ENCODE assay signal across 9 mouse cellular contexts in the genomic region with DNA sequence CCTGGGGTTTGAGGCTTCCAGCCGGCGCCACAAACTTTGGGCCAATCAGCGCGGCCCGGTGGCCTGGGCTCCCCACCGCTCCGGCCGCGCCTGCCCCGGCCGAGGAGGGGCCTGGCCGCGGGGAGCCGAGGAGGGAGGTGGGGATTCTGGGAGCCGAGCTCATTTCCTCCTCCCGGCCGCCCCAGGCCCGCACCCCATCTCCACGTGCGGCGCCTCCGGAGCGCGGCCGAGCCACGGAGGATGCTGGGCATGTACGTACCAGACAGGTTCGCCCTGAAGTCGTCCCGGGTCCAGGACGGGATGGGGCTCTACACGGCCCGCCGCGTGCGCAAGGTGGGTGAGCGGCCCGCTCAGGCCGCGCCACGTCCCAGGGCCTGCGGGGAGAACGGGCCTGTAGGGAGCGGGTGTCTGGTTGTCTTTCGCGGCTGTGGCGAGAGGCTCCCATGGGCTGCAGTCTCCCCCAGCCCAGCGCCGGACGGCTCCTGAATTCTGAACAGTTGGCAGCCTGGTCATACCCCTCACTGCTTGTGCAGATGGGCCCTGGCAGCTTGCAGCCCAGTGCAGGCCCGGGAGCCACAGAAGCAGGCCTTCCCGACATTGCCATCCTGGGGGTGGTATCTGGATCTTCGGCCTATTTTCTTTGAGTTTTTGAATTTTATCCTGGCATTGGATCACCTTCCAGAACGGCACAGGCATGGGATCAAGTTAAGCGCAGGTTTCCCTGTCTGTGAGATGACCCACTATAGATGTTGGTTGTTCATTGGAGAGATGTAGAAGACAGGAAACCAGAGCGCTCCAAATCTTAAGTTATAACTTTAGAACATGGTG. TPM values are rescaled to one million over a fixed set of nuclear protein-coding genes. Genes with fewer than 3 reads are reported as not detected.
A peak's percentile ranks its signal among the peaks of the same experiment; 100 is the strongest.
DNase-seq lines count a peak whose midpoint lies in the region; ATAC-seq and TF ChIP-seq lines count a peak whose summit lies in the region.
"Had no signal": no experiment of that assay in that cellular context is flagged by ENCODE, and none has a peak within 500 bp of the region (broad histone marks: within the 10 kb centered on the region; RNA-seq: fewer than 3 reads in every experiment).

A gene (plus strand): TSS at position 128 of the 828 bp plus-strand sequence.

- peak; percentile 90 for ATAC-seq in heart, embryonic 12.5 days (ENCODE audit: insufficient number of reproducible peaks, low FRiP score)
- ATAC-seq in kidney, embryonic 15.5 days (replicated peaks; ENCODE audit: low FRiP score) = peak; percentile 97

- H3K4me1 ChIP-seq in bone marrow macrophage, adult 2 months (ENCODE audit: control insufficient read depth, insufficient read depth, low read length) = peaks cover 5% of the 10 kb centered on the region; the same call in 1 of the 2 replicates
- H3K4me1 ChIP-seq in embryonic fibroblast, embryonic 13.5 days (ENCODE audit: control insufficient read depth, insufficient read depth, low read length) = no peaks in the 10 kb centered on the region
- peaks cover 10% of the 10 kb centered on the region for H3K4me1 ChIP-seq in heart, embryonic 12.5 days (replicated peaks)
- H3K4me1 ChIP-seq in kidney, embryonic 15.5 days = peaks cover 17% of the 10 kb centered on the region; the same call in 1 of the 2 replicates
- no peaks in the 10 kb centered on the region for H3K4me1 ChIP-seq in liver, adult 2 months (ENCODE audit: control insufficient read depth, insufficient read depth, low read length)
- H3K4me1 ChIP-seq in thymus, adult 2 months (replicated peaks; ENCODE audit: control insufficient read depth, insufficient read depth, low read length) = peaks cover 4% of the 10 kb centered on the region

- H3K9ac ChIP-seq in heart, embryonic 12.5 days = peak within 1 kb of the TSS; percentile 88
- peak within 1 kb of the TSS; percentile 64 for H3K9ac ChIP-seq in kidney, embryonic 15.5 days
- H3K9ac ChIP-seq in liver, adult 2 months (ENCODE audit: low read depth, low read length) = peak within 1 kb of the TSS; percentile 57

- H3K79me3 ChIP-seq in C2C12 (ENCODE audit: low read depth) = peaks cover 35% of the 10 kb centered on the region

- H3ac ChIP-seq in C2C12 (ENCODE audit: control insufficient read depth, insufficient read length, low read depth) (peak within 1 kb of the TSS; percentile 90), myocyte (ENCODE audit: control insufficient read depth, insufficient read length) (peak within 1 kb of the TSS; percentile 35)

- H3K79me2 ChIP-seq in C2C12 (ENCODE audit: control insufficient read depth, insufficient read depth) = peaks cover 60% of the 10 kb centered on the region
- H3K79me2 ChIP-seq in liver, adult 2 months (ENCODE audit: control insufficient read depth, insufficient read depth, low read length) = no peaks in the 10 kb centered on the region
- peaks cover 38% of the 10 kb centered on the region for H3K79me2 ChIP-seq in myocyte (ENCODE audit: control insufficient read depth, insufficient read depth)

- DNase-seq in liver, adult 2 months (ENCODE audit: extremely low read depth, low read depth, low spot score) = no peak
- peak; percentile 14 for DNase-seq in thymus, adult 2 months

- peak within 1 kb of the TSS; percentile 91 for H3K4me2 ChIP-seq in heart, embryonic 12.5 days
- peak within 1 kb of the TSS; percentile 68 for H3K4me2 ChIP-seq in kidney, embryonic 15.5 days
- H3K4me2 ChIP-seq in myocyte (ENCODE audit: low read depth) = peak within 1 kb of the TSS; percentile 90

- no peaks in the 10 kb centered on the region for H3K9me3 ChIP-seq in heart, embryonic 12.5 days (replicated peaks)
- H3K9me3 ChIP-seq in kidney, embryonic 15.5 days (replicated peaks) = no peaks in the 10 kb centered on the region

- TF ChIP-seq CTCF in C2C12 (IDR thresholded peaks at IDR 0.05; ENCODE audit: control insufficient read depth, insufficient read depth, insufficient read length) = no peak
- no peak for TF ChIP-seq CTCF in bone marrow macrophage, adult 2 months (IDR thresholded peaks at IDR 0.05; ENCODE audit: low read depth, low read length)
- TF ChIP-seq CTCF in embryonic fibroblast, embryonic 13.5 days (IDR thresholded peaks at IDR 0.05; ENCODE audit: borderline replicate concordance, insufficient read depth, low read length) = no peak
- no peak for TF ChIP-seq CTCF in liver, adult 2 months (IDR thresholded peaks at IDR 0.05; ENCODE audit: low read depth, low read length)
- no peak for TF ChIP-seq CTCF in thymus, adult 2 months (IDR thresholded peaks at IDR 0.05; ENCODE audit: borderline replicate concordance, control insufficient read depth, extremely low read depth, insufficient read depth, low read length, poor library complexity)

- H3K27ac ChIP-seq in bone marrow macrophage, adult 2 months (ENCODE audit: insufficient read depth, low read depth, low read length) = no peak within 1 kb of the TSS
- H3K27ac ChIP-seq in embryonic fibroblast, embryonic 13.5 days (ENCODE audit: insufficient read depth, low read length) = peak within 1 kb of the TSS; percentile 51; the same call in 1 of the 2 replicates
- peak within 1 kb of the TSS; percentile 40 for H3K27ac ChIP-seq in heart, embryonic 12.5 days (ENCODE audit: poor library complexity, severe bottlenecking)
- peak within 1 kb of the TSS; percentile 59 for H3K27ac ChIP-seq in kidney, embryonic 15.5 days
- H3K27ac ChIP-seq in liver, adult 2 months (replicated peaks; ENCODE audit: insufficient read depth, low read depth, low read length) = no peak within 1 kb of the TSS
- no peak within 1 kb of the TSS for H3K27ac ChIP-seq in thymus, adult 2 months (ENCODE audit: control insufficient read depth, insufficient read depth, low read length)

- peak within 1 kb of the TSS; percentile 65 for H3K4me3 ChIP-seq in C2C12 (ENCODE audit: insufficient read depth, poor library complexity, severe bottlenecking)
- peak within 1 kb of the TSS; percentile 83 for H3K4me3 ChIP-seq in bone marrow macrophage, adult 2 months (ENCODE audit: insufficient read depth, low read length)
- H3K4me3 ChIP-seq in embryonic fibroblast, embryonic 13.5 days (ENCODE audit: insufficient read depth, low read length) = peak within 1 kb of the TSS; percentile 76
- H3K4me3 ChIP-seq in heart, embryonic 12.5 days = peak within 1 kb of the TSS; percentile 83
- H3K4me3 ChIP-seq in kidney, embryonic 15.5 days (replicated peaks) = peak within 1 kb of the TSS; percentile 62
- peak within 1 kb of the TSS; percentile 71 for H3K4me3 ChIP-seq in liver, adult 2 months (ENCODE audit: insufficient read depth, low read depth, low read length)
- H3K4me3 ChIP-seq in myocyte = peak within 1 kb of the TSS; percentile 44
- H3K4me3 ChIP-seq in thymus, adult 2 months (ENCODE audit: control insufficient read depth, insufficient read depth, low read length) = peak within 1 kb of the TSS; percentile 35

- WGBS in heart, embryonic 12.5 days = 4% methylated on average over 56 of the region's 56 CpGs
- 4% methylated on average over 54 of the region's 56 CpGs for WGBS in kidney, embryonic 15.5 days
- WGBS in liver, adult 2 months = 9% methylated on average over 56 of the region's 56 CpGs
- 7% methylated on average over 56 of the region's 56 CpGs for WGBS in thymus, adult 2 months

- TF ChIP-seq POLR2A in bone marrow macrophage, adult 2 months (IDR thresholded peaks at IDR 0.05; ENCODE audit: borderline replicate concordance, low read depth, low read length) = no peak
- peak; percentile 39 for TF ChIP-seq POLR2A in embryonic fibroblast, embryonic 13.5 days (IDR thresholded peaks at IDR 0.05; ENCODE audit: low read depth, low read length)
- TF ChIP-seq POLR2A in liver, adult 2 months (IDR thresholded peaks at IDR 0.05; ENCODE audit: extremely low read depth, insufficient read depth, low read length) = no peak
- peak; percentile 73 for TF ChIP-seq POLR2A in myocyte (IDR thresholded peaks at IDR 0.05; ENCODE audit: insufficient read length, low read depth)
- no peak for TF ChIP-seq POLR2A in thymus, adult 2 months (IDR thresholded peaks at IDR 0.05; ENCODE audit: control insufficient read depth, extremely low read depth, insufficient read depth, low read length, poor library complexity)

- H3K27me3 ChIP-seq in C2C12 (ENCODE audit: control insufficient read depth, insufficient read depth, insufficient read length) (no peaks in the 10 kb centered on the region), myocyte (ENCODE audit: control insufficient read depth, insufficient read depth, insufficient read length) (no peaks in the 10 kb centered on the region)
- H3K27me3 ChIP-seq in heart, embryonic 12.5 days (replicated peaks) = no peaks in the 10 kb centered on the region
- H3K27me3 ChIP-seq in kidney, embryonic 15.5 days = no peaks in the 10 kb centered on the region
- peaks cover 8% of the 10 kb centered on the region for H3K27me3 ChIP-seq in liver, adult 2 months (ENCODE audit: control insufficient read depth, insufficient read depth, low read length)
- no peaks in the 10 kb centered on the region for H3K27me3 ChIP-seq in thymus, adult 2 months (ENCODE audit: control insufficient read depth, insufficient read depth, low read length)

- H3K36me3 ChIP-seq in C2C12 (ENCODE audit: control insufficient read depth, insufficient read depth) (peaks cover 6% of the 10 kb centered on the region), myocyte (ENCODE audit: control insufficient read depth, insufficient read depth) (no peaks in the 10 kb centered on the region)
- H3K36me3 ChIP-seq in heart, embryonic 12.5 days = no peaks in the 10 kb centered on the region
- no peaks in the 10 kb centered on the region for H3K36me3 ChIP-seq in kidney, embryonic 15.5 days
- H3K36me3 ChIP-seq in liver, adult 2 months (ENCODE audit: control insufficient read depth, insufficient read depth, low read length) = no peaks in the 10 kb centered on the region
- H3K36me3 ChIP-seq in thymus, adult 2 months (ENCODE audit: control insufficient read depth, insufficient read depth, low read length) = no peaks in the 10 kb centered on the region

TF ChIP-seq in C2C12, 6 proteins besides CTCF, POLR2A, EP300 and RAD21 (continues in another document):
- TF ChIP-seq FOSL1 (IDR thresholded peaks at IDR 0.05; ENCODE audit: insufficient read depth, low read length, poor library complexity, severe bottlenecking) (no peak), MYOG (IDR thresholded peaks at IDR 0.05; ENCODE audit: control insufficient read depth, extremely low read depth, insufficient read length) (no peak), MAX (IDR thresholded peaks at IDR 0.05) (no peak)

TF ChIP-seq in myocyte, 11 proteins besides CTCF, POLR2A, EP300 and RAD21 (continues in another document):
- TF ChIP-seq POLR2AphosphoS2 (IDR thresholded peaks at IDR 0.05; ENCODE audit: insufficient read length, low read depth) (peak; percentile 69), MYOG (IDR thresholded peaks at IDR 0.05; ENCODE audit: control insufficient read depth in 1 of 3, insufficient read depth in 1 of 3, insufficient read length in 2 of 3, low read depth in 2 of 3) (peak in 1 of 3 experiments; percentile 16)

RNA-seq across cellular contexts. Expression of the gene that starts here (rescaled TPM):
- 8.2 TPM for polyA plus RNA-seq in C2C12 (2012; fragmentation: generic; extraction: Trizol)
- polyA plus RNA-seq in bone marrow macrophage, adult 2 months (2012; ENCODE audit: insufficient read depth, insufficient read length, missing spikeins) = not detected in 2 replicates
- 27.8 and 37.6 TPM in 2 replicates for polyA plus RNA-seq in embryonic fibroblast, embryonic 13.5 days (2011; ENCODE audit: insufficient read length, low read depth, missing spikeins)
- 12.0 and 13.8 TPM in 2 replicates for polyA plus RNA-seq in heart, embryonic 12.5 days (2016; fragmentation: Nextera tagmentation; extraction: Ambion mirVana)
- 20.2 and 21.3 TPM in 2 replicates for polyA plus RNA-seq in kidney, embryonic 15.5 days (2015; fragmentation: Nextera tagmentation; extraction: Ambion mirVana)
- total RNA-seq in liver, adult 2 months (2014; rRNA removed) = 0.18 and 0.47 TPM in 2 replicates
- not detected in 2 replicates for polyA plus RNA-seq in liver, adult 2 months (2012; rRNA removed)
- 11.5 TPM for polyA plus RNA-seq in myocyte (2012; fragmentation: generic; extraction: Trizol)
- 0.85 and 0.97 TPM in 2 replicates for polyA plus RNA-seq in thymus, adult 2 months (2012; rRNA removed)
- total RNA-seq: MEL had no signal

Comparison
In these comparisons a context has a peak if more than half of its experiments do, and no peak if none do; other contexts are left out.
1. Peak in DNase-seq and H3K4me3 ChIP-seq in thymus, adult 2 months; RNA of the gene not detected or under 1 TPM.
2. H3K27ac ChIP-seq: peak in embryonic fibroblast, embryonic 13.5 days (single experiment), heart, embryonic 12.5 days (single experiment) and kidney, embryonic 15.5 days (single experiment); none in bone marrow macrophage, adult 2 months (single experiment), liver, adult 2 months (single experiment) and thymus, adult 2 months (single experiment).
3. POLR2A ChIP-seq: peak in embryonic fibroblast, embryonic 13.5 days (single experiment) and myocyte (single experiment); none in bone marrow macrophage, adult 2 months (single experiment), liver, adult 2 months (single experiment) and thymus, adult 2 months (single experiment).
4. Peak in every context shown above with its lines, with median percentiles within 50 percentile points of each other: H3K4me3 ChIP-seq, H3K4me2 ChIP-seq and H3K9ac ChIP-seq.